Mouse (Mus musculus): ENCODE measurements around the gene Cfap221.

Gene Cfap221

DNA sequence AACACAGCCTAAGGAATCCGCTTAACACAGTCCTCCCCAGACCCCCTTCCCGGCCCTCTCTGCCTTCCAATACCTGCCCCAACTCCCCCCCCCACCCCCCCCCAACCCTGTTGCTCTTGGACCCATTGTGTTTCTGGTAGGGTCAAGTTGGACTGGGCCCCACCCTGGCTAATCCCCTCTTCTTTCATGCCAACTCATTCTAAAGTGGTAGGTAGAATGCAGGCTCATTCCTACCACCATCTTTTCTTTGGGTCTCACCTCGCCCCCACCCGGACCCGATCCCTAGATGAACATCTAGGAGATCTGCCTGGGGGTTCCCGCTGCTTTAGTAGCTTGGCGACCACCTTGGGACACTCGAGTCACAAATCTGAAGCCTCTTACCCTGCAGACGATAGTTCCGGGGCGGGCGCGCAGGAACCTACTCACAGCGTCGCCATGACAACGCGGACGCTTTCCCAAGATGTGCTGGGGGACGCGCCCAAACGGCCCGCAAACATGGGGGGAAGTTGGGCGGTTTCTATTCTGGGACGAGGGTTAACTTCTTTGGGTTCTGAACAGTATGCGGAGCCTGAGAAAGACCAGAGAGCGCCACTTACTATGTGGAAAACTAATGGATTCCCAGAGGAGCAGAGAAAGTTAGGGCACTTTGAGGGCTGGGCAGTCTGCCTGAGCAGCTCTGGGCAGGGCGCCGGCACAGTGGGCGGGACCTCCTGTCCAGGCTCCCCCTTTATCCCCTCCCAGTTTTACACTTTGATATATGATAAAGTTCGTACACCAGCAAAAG, at the start of gene Cfap221:
Cfap221 (minus strand) TSS at position 437 of the 784 bp plus-strand sequence.
- DNase-seq (ENCODE audit: low spot score in 2 of 2) = peak; percentile 55 to 74

DNA sequence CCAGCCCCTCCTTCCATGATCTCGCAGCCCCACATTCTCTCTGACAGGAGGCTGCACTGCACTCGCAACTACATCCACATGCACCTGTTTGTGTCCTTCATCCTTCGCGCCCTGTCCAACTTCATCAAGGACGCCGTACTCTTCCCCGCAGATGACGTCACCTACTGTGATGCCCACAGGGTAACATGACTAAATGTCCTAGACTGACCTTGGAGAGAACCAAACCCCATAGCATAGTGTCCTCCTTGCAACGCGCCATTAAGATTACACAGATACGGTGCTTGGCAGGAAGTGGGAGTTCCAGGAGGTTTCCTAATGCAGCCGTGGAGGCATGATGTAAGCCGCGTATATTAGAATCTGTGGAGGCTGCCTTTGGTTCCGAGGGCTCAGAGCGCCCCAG, 47.5 kb upstream of the Cfap221 start:
- no peak for DNase-seq (ENCODE audit: low spot score in 2 of 2)

DNA sequence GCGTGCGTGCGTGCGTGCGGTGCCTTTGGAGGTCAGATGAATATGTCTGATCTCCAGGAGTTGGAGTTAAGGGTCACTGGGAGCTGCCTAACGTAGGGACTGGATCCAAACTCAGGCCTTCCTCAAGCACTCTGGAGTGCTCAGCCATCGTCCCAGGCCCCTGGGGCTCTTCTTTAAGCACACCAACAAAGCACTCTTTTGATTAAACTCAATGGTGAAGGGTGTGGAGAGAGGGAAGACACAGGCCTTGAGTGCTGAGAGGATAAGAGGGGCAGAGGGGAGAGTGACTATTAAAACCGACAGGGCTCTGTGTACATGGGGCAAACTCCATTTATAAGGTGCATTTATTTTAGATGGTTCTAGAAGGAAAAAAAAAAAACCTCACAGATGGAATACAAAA, 45.4 kb upstream of the Cfap221 start:
- DNase-seq (ENCODE audit: low spot score in 2 of 2) = no peak

DNA sequence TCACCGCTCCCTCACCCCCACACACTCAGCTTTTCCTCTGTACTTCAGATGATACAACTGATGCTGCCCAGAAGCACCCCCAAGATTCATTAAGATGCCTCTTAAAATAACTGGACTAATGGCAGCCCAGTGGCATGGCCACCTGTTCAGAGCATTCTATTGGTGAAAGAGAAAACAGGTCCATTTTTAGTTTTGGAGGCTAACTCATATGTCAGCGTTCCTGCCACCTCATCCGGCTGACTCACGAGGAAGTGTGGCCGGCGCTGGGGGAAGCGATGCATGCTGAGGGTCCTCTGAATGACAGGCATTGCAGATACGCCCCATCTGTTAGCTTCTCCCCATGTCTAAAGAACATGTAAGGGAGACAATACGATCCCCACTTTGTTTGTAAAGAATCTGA, 41.6 kb upstream of the Cfap221 start:
- DNase-seq (ENCODE audit: low spot score in 2 of 2) = no peak

DNA sequence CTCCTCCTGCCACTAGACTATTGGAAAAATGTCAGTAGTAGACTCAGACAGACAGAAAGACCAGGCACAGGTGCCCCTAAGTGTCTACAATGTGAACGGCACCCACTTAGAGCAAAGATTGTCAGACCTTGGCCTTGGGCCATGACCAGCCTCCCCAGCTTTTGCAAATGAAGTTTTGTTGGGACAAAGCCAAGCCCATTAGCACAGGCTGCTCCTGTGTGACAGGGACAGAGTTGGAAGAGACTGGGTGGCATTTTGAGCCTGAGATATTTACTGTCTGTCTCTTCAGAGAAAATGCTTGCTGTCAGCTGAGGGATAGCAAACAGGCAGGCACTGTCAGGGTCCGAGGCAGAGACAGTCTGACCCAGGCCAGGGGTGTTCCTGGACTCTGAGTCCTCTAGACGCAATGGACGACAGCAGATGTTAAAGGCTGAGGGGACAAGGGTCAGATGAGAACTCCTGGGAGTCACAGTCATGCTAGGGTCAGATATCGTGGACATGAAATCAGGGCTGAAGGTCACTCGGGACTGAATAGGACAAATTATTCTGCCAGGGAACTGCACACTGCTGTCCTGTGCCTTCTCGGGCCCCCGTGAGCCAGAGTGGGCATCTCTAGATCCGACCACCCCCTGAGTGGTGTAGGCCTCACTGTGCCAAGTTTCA, 40.1 kb upstream of the Cfap221 start:
- DNase-seq (ENCODE audit: low spot score in 2 of 2) = no peak

DNA sequence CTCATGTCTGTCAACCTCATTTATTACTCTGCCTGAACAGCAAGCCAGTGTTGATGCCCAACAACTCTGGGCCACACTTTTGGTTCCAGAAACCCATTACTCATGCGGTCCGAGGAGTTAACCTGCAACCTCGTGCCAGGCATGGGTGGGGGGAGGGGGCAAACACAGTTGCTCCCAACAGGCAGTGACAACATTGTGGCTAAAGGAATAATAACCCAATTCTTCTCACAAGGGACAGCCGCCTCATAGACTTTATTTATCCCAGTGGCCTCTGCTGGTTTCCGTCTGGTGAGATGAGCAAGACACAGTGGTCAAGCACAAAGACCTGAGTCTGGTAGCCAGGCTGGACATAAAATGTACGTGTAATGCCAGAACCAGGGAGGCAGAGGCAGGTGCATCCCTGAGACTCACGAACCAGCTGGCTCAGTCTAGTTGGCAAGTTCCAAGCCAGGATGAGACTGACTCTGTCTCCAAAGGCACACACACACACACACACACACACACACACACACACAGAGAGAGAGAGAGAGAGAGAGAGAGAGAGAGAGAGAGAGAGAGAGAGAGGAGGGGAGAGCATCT, 38.5 kb upstream of the Cfap221 start:
- no peak for DNase-seq (ENCODE audit: low spot score in 2 of 2)

DNA sequence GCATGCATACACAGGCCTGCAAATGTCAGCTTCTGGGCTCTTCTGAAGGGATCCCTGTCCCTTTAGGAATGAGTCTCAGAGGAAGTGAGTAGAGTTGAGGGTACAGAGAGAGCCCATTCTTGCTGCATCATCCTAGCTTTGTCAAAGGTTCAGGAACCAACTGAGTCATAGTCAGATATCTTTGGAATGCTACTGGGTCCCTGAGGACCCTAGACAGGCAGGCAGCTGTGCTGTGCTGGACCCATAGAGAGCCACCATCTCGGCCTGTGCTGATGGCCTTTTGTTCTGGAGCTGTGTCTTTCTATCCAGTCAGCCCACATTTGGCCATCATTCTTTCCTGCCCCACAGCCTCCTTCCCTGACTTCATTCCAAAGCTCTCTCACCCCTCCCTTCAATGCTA, 37.8 kb upstream of the Cfap221 start:
- DNase-seq (ENCODE audit: low spot score in 2 of 2) = no peak

DNA sequence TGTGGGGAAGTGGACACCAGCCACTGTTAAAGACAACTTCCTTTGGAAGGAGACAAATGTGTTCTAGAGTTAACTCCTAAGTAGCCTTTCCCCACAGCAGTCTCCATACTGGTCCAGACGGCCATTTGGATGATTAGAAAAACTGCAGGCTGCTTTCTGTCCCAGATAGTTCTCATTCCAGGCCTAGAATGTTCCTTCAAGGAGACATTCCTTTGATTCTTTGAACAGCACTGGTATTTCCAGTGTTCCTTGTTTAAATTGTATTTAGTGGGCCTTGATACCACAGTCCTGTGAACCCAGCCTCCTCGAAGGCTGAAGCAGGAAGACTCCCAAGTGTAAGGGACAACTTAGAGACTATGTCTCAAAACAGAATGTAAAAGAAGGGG, 36.4 kb upstream of the Cfap221 start:
- DNase-seq (ENCODE audit: low spot score in 2 of 2) = no peak

DNA sequence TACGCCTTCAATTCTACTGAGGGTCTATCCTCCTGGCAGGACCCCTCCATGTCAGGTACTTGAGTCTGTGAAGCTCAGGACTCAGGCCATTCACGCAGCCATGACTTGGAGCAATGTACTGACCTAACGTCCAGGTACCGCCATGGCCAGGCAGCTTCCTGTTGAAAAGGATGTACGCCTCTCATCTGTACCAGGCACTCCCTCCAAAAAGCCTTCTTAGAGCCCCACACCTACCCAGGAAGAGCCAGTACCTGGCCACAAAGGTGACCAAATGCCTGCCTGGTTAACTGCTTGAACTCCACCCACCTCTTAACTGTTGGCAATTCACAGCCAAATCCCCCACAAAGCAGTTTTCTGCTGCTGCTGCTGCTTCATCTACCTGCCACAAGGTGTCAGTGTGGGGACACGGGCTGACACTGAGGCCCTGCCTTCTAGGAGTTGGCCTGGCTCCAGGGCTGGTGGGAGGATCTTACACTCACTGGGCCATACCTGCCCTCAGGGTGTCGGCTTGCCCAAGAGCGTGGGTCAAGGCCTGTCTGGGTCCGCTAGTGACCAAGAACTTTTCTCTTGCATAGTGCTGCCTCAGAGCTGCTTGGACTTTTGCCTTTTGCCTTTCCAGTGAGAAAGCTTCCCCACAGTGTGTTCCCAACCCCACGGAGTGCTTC, 35.9 kb upstream of the Cfap221 start:
- peak; percentile 73 to 85 for DNase-seq (ENCODE audit: low spot score in 2 of 2)

DNA sequence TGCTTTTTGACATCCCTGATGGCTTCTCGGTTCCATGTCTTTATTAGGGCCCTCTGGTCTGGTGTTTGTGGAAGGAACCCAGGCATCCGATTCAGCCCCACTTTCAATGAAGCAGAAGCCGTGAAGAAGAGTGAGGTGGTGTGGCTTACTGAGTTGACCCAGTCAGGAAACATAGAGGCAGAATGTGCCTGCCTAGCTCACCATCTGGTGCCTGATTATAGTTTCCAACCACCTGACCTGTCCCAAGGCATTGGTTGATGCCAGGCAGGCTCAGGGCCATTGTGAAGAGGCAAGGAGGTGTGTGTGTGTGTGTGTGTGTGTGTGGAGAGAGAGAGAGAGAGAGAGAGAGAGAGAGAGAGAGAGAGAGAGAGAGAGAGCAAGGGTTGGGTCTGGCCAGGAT, 33.4 kb upstream of the Cfap221 start:
- no peak for DNase-seq (ENCODE audit: low spot score in 2 of 2)

DNA sequence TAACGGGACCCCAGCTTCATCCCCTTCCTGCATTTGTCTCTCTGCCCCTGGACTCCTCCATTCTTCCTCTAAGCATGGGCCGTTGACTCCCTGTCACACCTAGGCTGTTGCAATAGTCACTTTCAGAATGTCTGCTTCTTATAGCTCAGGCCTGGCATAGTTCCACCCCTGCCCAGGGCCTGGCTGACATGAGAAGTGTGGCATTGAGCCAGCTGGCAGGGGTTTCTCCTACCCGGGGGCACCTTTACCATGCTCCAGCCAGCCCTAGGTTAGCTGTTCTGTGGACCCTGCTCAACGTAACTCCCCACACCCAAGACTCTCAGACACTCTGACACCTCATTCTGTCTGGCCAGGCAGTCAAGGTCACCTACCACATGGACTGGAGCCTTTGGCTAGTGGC, 30.7 kb upstream of the Cfap221 start:
- DNase-seq (ENCODE audit: low spot score in 2 of 2) = no peak

DNA sequence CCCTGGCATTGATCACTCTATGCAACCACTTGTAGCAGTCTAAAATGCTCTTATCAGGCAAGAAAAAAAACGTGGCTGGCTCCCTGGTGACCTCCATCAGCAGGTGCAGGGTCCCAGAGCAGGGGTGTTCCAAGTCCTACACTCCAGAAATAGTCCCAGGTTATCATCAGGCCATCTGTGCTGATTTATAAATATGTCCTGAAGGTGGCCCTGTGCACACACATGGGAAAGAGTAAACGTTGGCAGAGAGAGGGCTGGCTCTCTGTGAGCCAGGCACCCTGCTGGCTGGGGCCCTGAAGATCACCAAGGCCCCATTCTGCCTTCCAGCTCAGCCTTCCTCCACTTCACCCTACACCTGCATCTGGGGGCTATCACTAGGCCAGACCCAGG, 28.0 kb upstream of the Cfap221 start:
- no peak for DNase-seq (ENCODE audit: low spot score in 2 of 2)

DNA sequence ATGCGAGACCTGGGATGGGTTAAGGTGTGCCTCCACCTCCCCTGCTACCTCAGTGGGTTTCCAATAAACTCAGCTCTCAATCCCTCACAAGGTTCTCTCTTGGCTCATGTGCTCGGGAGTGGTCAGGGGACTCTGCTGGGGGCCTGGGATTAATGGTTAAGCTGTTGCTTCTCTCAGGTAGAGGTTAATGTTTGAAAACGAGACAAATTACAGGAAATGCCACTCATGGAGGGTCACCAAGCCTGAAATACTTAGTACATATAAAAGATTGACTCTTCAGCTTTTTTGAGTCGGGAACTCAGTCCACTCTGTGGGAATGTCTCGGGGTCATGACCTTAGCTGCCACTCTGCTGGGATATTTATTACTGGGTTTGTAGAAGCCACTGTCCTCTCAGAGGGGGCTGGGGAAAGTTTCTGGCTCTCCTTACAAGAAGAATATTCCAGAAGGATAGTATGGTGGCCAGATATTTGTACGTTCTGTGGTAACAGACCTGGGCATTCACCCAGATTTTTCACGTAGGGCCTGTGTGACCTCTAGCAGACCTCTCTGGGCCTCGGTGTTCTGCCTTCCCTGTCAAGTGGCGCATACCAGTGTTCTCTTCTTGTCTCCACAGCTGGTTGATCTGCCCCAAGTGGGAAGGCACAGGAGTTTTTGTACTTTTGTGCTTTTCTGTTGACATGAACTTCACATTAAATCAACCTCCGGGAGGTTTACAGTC, 27.5 kb upstream of the Cfap221 start:
- DNase-seq (ENCODE audit: low spot score in 2 of 2) = no peak

DNA sequence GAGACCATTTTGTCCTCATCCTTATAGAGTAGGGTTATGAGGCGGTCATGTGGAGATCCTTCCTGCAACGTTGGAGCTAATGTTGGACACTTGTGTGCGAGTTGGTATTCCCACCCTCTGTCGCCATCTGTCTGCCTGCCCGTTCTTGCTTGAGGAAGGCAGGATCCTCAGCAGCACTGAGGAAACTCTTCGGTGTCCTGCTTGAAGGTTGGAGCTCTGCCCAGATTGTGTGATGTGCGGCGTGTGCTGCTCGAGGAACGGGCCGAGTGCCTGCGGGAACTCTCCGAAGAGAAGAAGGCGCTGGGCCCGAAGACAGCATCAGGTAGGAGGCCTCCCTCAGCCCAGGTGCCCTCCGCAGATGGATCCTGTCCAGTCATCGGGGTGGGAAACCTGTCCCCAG, 24.9 kb upstream of the Cfap221 start:
- DNase-seq (ENCODE audit: low spot score in 2 of 2) = no peak

DNA sequence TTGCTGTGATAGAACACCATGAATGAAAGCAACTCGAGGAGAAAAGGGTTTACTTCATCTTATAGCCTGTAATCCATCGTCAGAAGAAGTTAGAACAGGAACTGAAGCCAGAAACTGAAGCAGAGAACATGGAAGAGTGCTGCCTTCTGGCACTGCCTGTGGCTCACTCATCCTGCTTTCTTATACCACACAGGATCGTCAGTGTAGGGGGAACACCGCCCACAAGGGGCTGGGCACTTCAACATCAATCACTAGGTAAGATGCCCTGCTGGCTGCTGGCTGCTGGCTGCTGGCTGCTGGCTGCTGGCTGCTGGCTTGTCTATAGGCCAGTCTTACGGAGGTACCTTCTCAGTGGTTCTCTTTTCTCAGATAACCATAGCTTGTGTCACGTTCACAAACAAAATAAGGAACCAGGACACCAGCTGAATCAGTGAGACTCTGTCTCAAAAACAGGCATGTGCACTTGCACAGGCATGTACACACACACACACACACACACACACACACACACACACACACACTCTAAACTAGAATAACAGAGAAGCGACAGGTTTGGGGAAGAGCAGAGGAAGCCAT, 23.4 kb upstream of the Cfap221 start:
- DNase-seq (ENCODE audit: low spot score in 2 of 2) = no peak

DNA sequence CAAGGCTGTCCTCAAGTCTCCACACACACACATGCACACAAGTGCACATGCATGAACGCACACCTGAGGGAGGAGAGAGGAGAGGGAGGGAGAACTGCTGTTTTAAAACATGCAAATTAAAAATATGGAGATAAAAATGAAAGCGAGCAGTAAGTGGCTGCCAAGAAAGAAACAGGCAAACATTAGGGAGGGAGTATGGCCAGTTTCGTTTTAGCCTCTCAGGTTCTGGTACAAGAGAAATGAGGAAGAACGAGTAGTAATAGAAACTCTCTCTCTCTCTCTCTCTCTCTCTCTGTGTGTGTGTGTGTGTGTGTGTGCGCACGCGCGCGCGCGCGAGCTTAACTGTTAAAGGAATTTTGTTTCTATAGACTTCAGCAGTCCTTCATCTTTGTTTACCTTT, 22.4 kb upstream of the Cfap221 start:
- no peak for DNase-seq (ENCODE audit: low spot score in 2 of 2)

DNA sequence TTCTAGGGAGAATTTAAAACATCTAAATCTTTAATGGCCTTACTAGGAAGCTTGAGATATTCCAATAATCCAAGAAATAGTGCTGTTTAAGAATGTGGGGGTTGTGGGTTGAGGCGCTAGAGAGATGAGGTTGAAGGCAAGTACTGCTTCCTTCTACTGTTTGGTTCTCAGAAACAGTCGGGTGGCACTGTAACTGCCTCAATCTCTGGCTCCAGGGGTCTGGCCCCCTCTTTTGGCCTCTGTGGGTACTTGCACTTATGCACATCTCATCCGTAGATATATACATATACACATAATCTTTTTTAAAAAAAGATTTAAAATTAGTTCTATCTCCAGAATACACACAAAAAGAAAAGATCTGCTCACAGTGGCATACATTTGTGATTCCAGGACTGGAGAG, 21.9 kb upstream of the Cfap221 start:
- no peak for DNase-seq (ENCODE audit: low spot score in 2 of 2)

DNA sequence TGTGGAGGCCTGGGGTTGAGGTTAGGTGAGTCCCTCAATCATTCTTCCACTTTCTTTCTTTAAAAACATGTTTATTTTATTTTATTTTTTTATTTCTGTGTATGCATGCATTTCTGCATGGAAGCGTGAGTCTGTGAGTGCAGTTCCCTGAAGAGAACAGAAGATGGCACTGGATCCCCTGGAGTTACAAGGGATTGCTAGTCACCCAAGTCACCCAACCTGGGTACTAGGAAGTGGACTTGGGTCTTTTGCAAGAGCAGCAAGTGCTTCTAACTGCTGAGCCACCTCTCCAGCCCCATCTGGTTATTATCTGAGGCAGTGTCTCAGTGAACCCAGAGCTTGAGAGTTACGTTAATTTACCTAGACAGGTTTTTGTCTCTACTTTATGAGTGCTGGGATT, 19.2 kb upstream of the Cfap221 start:
- DNase-seq (ENCODE audit: low spot score in 2 of 2) = no peak

DNA sequence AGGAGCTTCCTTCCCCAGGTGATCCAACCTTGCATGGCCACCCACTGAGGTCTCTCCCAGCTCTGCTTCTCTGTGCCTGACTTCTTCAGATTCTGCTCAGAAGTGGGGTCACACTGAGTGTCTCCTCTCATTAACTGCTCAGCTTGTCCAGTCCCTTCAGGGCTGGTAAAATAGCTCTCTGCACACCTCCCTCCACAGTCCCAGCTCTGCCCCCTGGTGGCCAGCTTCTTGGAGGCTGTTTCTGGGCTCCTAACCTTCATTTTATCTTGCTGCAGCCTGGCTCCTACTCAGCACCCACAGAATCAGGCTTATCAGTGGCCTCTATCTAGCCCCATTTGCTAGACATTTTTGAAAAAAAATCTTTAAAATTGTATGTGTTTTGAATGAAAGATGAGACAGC, 16.1 kb upstream of the Cfap221 start:
- peak; percentile 31 to 74 for DNase-seq (ENCODE audit: low spot score in 2 of 2)

DNA sequence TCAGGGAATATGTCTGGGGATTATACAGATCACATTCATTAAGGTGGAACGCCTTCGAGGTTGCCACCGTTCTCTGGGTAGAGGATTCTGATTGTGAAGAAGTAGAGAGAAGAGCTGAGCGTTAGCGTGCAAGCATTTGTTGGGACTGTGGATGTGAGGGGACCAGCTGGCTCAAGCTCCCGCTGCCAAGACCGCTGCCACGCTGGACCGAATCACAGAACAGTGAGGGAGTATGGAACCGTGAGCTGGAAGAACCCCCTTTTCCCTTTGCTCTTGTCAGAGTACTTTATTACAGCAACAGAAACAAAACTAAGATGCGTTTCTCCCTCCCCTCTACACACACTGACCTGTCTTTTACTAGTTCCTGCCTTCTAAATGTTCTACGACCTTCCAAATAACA, 15.6 kb upstream of the Cfap221 start:
- no peak for DNase-seq (ENCODE audit: low spot score in 2 of 2)

DNA sequence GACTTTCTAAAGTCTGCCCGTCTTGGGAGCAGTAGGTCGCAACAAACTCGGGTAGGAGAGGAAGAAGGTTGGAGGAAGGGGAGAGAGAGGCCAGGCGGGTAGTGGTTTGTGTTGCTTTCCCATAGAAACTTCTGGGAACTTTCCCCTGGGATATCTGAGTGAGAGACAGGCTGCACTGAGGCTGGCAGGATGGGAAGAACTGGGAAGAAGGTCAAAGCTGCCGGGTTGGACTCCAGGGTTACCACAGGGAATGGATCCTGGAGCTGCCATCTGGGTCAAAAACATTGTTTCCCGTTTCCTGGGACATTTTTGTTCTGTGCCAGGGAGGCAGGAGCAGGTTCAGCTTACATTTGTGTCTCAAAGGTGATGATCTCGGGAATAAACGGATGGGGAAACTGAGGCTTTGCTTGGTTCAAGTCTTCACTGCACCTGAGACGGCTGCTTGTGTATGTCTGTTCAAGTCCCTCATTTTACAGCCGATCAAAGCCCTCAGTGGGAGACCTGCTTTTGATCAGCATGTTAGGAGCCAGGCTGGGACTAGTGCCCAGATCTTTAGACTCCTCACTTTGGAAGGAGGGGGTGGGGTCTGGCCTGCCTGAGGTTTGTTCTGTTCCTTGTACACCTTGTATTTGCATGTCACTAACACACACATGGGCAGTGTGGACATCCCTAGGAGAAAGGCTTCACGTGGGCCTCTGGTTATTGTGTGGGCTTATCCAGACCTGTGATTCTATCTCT, 11.0 kb upstream of the Cfap221 start:
- DNase-seq (ENCODE audit: low spot score in 2 of 2) = no peak

All from urinary bladder, postnatal 4 days (tissue).